Mouse (Mus musculus) G1E (cell line): ENCODE measurements around the gene Sqstm1. TPM values are rescaled to one million over a fixed set of nuclear protein-coding genes. Genes with fewer than 3 reads are reported as not detected.

Source experiments
- ATAC-seq: 2 replicates; pipeline ENCODE4 v1.8.0; 2016; ENCODE audit warnings: mild to moderate bottlenecking; ENCODE audit not compliant: insufficient number of reproducible peaks, poor library complexity, low FRiP score, severe bottlenecking; ENCODE audit errors: extremely low read depth
- DNase-seq: peaks from one replicate; pipeline ENCODE4 v3.0.0; 2012; ENCODE audit warnings: low spot score
- H3K27me3 ChIP-seq: 2 replicates; pipeline ENCODE4 v1.6.1; 2012; ENCODE audit warnings: mild to moderate bottlenecking, low read length, inconsistent platforms; ENCODE audit not compliant: insufficient read depth
- H3K36me3 ChIP-seq: replicated peaks from 2 replicates; pipeline ENCODE3; 2012; ENCODE audit warnings: mild to moderate bottlenecking, inconsistent platforms
- H3K4me1 ChIP-seq: 2 replicates; pipeline ENCODE4 v1.6.1; 2012; ENCODE audit warnings: low read depth, low read length, inconsistent platforms, mixed read lengths; ENCODE audit not compliant: insufficient read depth
- H3K4me3 ChIP-seq: 2 replicates; pipeline ENCODE4 v1.5.1; 2012; ENCODE audit warnings: low read depth, mild to moderate bottlenecking, inconsistent platforms, low read length, moderate library complexity, mixed read lengths
- H3K9me3 ChIP-seq: replicated peaks from 2 replicates; pipeline ENCODE4 v1.6.1; 2012; ENCODE audit warnings: inconsistent platforms
- CTCF ChIP-seq: IDR thresholded peaks from 2 replicates; pipeline ENCODE4 v1.5.1; 2012; ENCODE audit warnings: low read depth, low read length, inconsistent platforms, mixed read lengths
- GATA1 ChIP-seq: IDR thresholded peaks from 2 replicates; pipeline ENCODE4 v1.6.1; 2012; ENCODE audit warnings: borderline replicate concordance, low read length, inconsistent platforms, mixed read lengths
- GATA2 ChIP-seq: IDR thresholded peaks from 2 replicates; pipeline ENCODE4 v1.6.1; 2012; ENCODE audit warnings: low read depth, low read length, inconsistent platforms, borderline replicate concordance
- POLR2AphosphoS5 ChIP-seq: IDR thresholded peaks from 2 replicates; pipeline ENCODE4 v1.6.1; 2012; ENCODE audit warnings: low read depth, low read length, inconsistent platforms; ENCODE audit not compliant: insufficient replicate concordance
- TAL1 ChIP-seq: conservative IDR thresholded peaks from 2 replicates; pipeline ENCODE4 v1.6.1; 2012; ENCODE audit warnings: low read depth, low read length, inconsistent platforms, mixed read lengths
- polyA plus RNA-seq: library from polyadenylated mRNA; stranded (reverse); fragments of >175 nt; gene quantifications from 2 replicates; pipeline ENCODE4 v1.2.3, GENCODE M21; 2012
- total RNA-seq, 2 experiments: library from RNA; stranded (forward) in 1 of 2; stranded (reverse) in 1 of 2; fragments of 200-1000 nt in 1 of 2; fragments of >200 nt in 1 of 2; fragmentation: Nextera tagmentation in 1 of 2; gene quantifications; 2 replicates each; pipeline ENCODE4 v1.2.3; 2014 to 2017

The Sqstm1 gene
- total and polyA plus RNA-seq, 3 experiments, result 138 to 687 (median 252) TPM

- ATAC-seq, result no peak
- H3K9me3 ChIP-seq, result no peaks in the 10 kb centered on the region
- peaks cover 35% of the 10 kb centered on the region for H3K4me1 ChIP-seq
Observed at GRCm38 (mm10) chr11:50205434-50205833, 5.2 kb downstream of the Sqstm1 start.

GRCm38 (mm10) chr11:50203302-50203827 is 7.3 kb downstream of the Sqstm1 start:
- Histone ChIP-seq H3K27me3 (no peaks in the 10 kb centered on the region), H3K4me3 (no peak overlapping the region), H3K9me3 (no peaks in the 10 kb centered on the region), H3K4me1 (peaks cover 25% of the 10 kb centered on the region), H3K36me3 (peaks cover 99% of the 10 kb centered on the region)
- DNase-seq, result no peak
- ATAC-seq, result no peak
- no peak for TF ChIP-seq GATA1
- no peak for TF ChIP-seq POLR2AphosphoS5
- TF ChIP-seq CTCF, result no peak
- no peak for TF ChIP-seq GATA2
- no peak for TF ChIP-seq TAL1

More at GRCm38 (mm10) chr11:50205434-50205833, 5.2 kb downstream of the Sqstm1 start:
- peaks cover 86% of the 10 kb centered on the region for H3K36me3 ChIP-seq
- DNase-seq, result no peak
- TF ChIP-seq TAL1 (no peak), CTCF (no peak), GATA1 (no peak), POLR2AphosphoS5 (no peak), GATA2 (no peak)
- no peak overlapping the region for H3K4me3 ChIP-seq
- no peaks in the 10 kb centered on the region for H3K27me3 ChIP-seq

DNA sequence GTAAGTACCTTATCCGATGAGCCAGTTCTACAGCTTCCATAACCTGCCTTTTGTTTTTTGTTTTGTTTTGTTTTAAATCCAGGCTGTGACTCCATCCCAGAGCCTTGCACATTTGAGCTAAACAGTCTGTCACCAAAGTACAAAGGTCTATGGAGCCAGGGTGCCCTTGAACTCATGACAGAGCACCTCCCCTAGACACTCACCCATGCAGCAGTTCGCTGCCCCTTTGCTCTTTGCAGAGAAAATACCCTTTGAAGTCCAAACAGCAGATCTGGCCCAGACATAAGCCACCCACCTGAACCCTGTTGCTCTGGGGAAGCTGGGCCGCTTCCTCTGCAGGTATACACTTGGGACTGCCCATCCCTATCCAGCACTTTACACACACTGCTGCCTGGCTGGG is 9.0 kb downstream of the Sqstm1 start:
- no peak; the same call in 1 of the 2 replicates for ATAC-seq
- no peak for DNase-seq
- TF ChIP-seq POLR2AphosphoS5 (no peak), CTCF (no peak), GATA1 (no peak), TAL1 (no peak), GATA2 (no peak)
- Histone ChIP-seq H3K4me3 (no peak overlapping the region), H3K9me3 (no peaks in the 10 kb centered on the region), H3K27me3 (no peaks in the 10 kb centered on the region), H3K36me3 (peaks cover 99% of the 10 kb centered on the region), H3K4me1 (peaks cover 9% of the 10 kb centered on the region; the same call in 1 of the 2 replicates)

- TF ChIP-seq POLR2AphosphoS5 (no peak), TAL1 (no peak), GATA1 (no peak), CTCF (no peak), GATA2 (no peak)
- peaks cover 98% of the 10 kb centered on the region for H3K36me3 ChIP-seq
- no peaks in the 10 kb centered on the region for H3K9me3 ChIP-seq
- no peaks in the 10 kb centered on the region for H3K27me3 ChIP-seq
- no peak overlapping the region for H3K4me3 ChIP-seq
- DNase-seq (no peak), ATAC-seq (no peak)
- peaks cover 12% of the 10 kb centered on the region; the same call in 1 of the 2 replicates for H3K4me1 ChIP-seq
Observed at GRCm38 (mm10) chr11:50200613-50201012, 10.0 kb downstream of the Sqstm1 start.

GRCm38 (mm10) chr11:50198916-50199315 is 11.7 kb downstream of the Sqstm1 start:
- Histone ChIP-seq H3K9me3 (no peaks in the 10 kb centered on the region), H3K4me3 (no peak overlapping the region), H3K27me3 (no peaks in the 10 kb centered on the region), H3K4me1 (peaks cover 22% of the 10 kb centered on the region), H3K36me3 (peaks cover 96% of the 10 kb centered on the region)
- TF ChIP-seq GATA2 (no peak), CTCF (no peak), TAL1 (no peak), GATA1 (no peak), POLR2AphosphoS5 (no peak)
- DNase-seq (no peak), ATAC-seq (no peak)

DNA sequence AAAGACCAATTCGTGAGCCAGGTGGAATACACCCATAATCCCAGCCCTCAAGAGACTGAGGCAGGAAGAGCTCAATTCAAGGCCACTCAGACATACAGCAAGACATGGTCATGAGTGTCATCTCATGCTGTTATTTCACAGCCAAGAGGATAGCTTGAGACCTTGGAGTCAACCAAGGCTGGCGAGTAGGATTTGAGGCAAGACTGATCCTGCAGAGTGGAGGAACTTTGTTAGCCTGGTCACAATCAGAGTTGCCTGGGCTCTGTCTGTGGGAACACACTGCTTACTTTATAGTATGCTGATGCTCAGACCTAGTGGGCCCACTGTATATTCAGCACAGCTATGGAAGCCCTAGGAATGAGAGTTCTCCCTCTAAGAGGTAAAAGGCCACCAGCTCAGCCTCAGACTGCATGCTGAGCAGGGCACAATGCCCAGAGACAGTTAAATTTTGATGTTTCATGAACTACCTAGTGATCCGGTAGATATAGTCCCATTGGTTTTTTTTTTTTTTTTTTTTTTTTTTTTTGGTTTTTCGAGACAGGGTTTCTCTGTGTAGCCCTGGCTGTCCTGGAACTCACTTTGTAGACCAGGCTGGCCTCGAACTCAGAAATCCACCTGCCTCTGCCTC is 12.3 kb downstream of the Sqstm1 start:
- Histone ChIP-seq H3K4me1 (peaks cover 21% of the 10 kb centered on the region), H3K36me3 (peaks cover 96% of the 10 kb centered on the region), H3K4me3 (no peak overlapping the region), H3K9me3 (no peaks in the 10 kb centered on the region), H3K27me3 (no peaks in the 10 kb centered on the region)
- TF ChIP-seq POLR2AphosphoS5 (no peak), TAL1 (no peak), CTCF (no peak), GATA2 (no peak), GATA1 (no peak)
- DNase-seq (no peak), ATAC-seq (no peak)
